Mouse (Mus musculus): Measurements from ENCODE around the gene Cysltr2. TPM values are rescaled to one million over a fixed set of nuclear protein-coding genes. Genes with fewer than 3 reads are reported as not detected.

Gene Cysltr2
- polyA plus RNA-seq, 1 experiment from 2014 or later = 16.4 TPM

- DNase-seq (ENCODE audit: low spot score) = no peak
These were observed 62.9 kb downstream of the Cysltr2 start for GRCm38 (mm10) chr14:72986044-72986443.

GRCm38 (mm10) chr14:72985113-72985512 is 63.8 kb downstream of the Cysltr2 start:
- DNase-seq (ENCODE audit: low spot score) = no peak

GRCm38 (mm10) chr14:72983456-72983855 is 65.5 kb downstream of the Cysltr2 start:
- peak; percentile 83 for DNase-seq (ENCODE audit: low spot score)

GRCm38 (mm10) chr14:72982981-72983436 is 65.9 kb downstream of the Cysltr2 start:
- no peak for DNase-seq (ENCODE audit: low spot score)

GRCm38 (mm10) chr14:72980761-72981160 is 68.2 kb downstream of the Cysltr2 start:
- no peak for DNase-seq (ENCODE audit: low spot score)

GRCm38 (mm10) chr14:72980106-72980505 is 68.8 kb downstream of the Cysltr2 start:
- DNase-seq (ENCODE audit: low spot score) = no peak

- no peak for DNase-seq (ENCODE audit: low spot score)
These were observed 72.8 kb downstream of the Cysltr2 start for GRCm38 (mm10) chr14:72976111-72976510.

Other genes starting within 250 kb of the Cysltr2 start
- gene Rcbtb2, start 73.9 kb upstream of the Cysltr2 start, polyA plus RNA-seq (2015; fragmentation: Nextera tagmentation; extraction: Ambion mirVana) = 281 and 293 TPM in 2 replicates
- 60.6 and 60.9 TPM in 2 replicates for gene Lpar6, start 188.8 kb upstream of the Cysltr2 start, polyA plus RNA-seq (2015; fragmentation: Nextera tagmentation; extraction: Ambion mirVana)

Measured in thymus, postnatal 0 days (tissue).